29 mouse cellular contexts compared by ENCODE assay signal in the genomic region with DNA sequence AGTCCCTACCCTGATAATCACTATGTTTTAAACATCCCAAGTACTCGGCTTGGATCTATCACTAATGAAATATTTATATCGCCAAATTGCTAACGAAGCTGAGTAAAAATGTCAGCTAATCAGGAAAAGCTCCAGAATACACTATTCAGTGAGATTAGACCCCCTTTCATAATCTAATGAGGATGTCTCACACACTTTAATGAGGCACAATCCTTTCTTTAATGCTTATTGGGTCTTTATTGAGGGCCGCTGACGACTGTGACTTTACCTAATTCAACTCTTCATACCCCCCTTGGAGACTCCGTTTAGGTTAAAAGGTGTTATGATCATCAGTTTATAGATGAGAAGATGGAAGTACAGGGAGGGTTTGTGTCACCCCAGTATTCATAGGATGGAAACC.
DNase-seq lines count a peak whose midpoint lies in the region; ATAC-seq and TF ChIP-seq lines count a peak whose summit lies in the region.
"Had no signal": no experiment of that assay in that cellular context is flagged by ENCODE, and none has a peak within 500 bp of the region (broad histone marks: within the 10 kb centered on the region; RNA-seq: fewer than 3 reads in every experiment).

No protein-coding gene starts in this region.

- H3K27me3 ChIP-seq in forebrain, embryonic 15.5 days: no peaks in the 10 kb centered on the region
- H3K27me3 ChIP-seq in forebrain, embryonic 11.5 days (ENCODE audit: control insufficient read depth, insufficient read depth, low read length): no peaks in the 10 kb centered on the region
- no peaks in the 10 kb centered on the region for H3K27me3 ChIP-seq in E14TG2a.4 (ENCODE audit: insufficient read depth, low read length)
- no peaks in the 10 kb centered on the region for H3K27me3 ChIP-seq in ES-Bruce4 (ENCODE audit: control insufficient read depth, insufficient read depth, low read length, poor library complexity, severe bottlenecking)
- no peaks in the 10 kb centered on the region for H3K27me3 ChIP-seq in forebrain, postnatal 0 days (ENCODE audit: insufficient read depth, low read length)
- no peaks in the 10 kb centered on the region for H3K27me3 ChIP-seq in lung, postnatal 0 days (replicated peaks; ENCODE audit: insufficient read depth, low read length)
- H3K27me3 ChIP-seq: embryonic facial prominence, embryonic 13.5 days; heart, embryonic 13.5 days; Patski had no signal

- TF ChIP-seq POLR2A in ES-Bruce4 (IDR thresholded peaks at IDR 0.05; ENCODE audit: insufficient read depth, low read length): no peak

- no peak for TF ChIP-seq EP300 in ES-Bruce4 (IDR thresholded peaks at IDR 0.05; ENCODE audit: insufficient read depth, low read depth, low read length)
- TF ChIP-seq EP300 in lung, postnatal 0 days (IDR thresholded peaks at IDR 0.05): no peak

- no peak overlapping the region for H3K9ac ChIP-seq in forebrain, embryonic 15.5 days (replicated peaks)
- no peak overlapping the region for H3K9ac ChIP-seq in forebrain, embryonic 11.5 days (ENCODE audit: low read length)
- no peak overlapping the region for H3K9ac ChIP-seq in ES-Bruce4 (ENCODE audit: low read depth, poor library complexity, severe bottlenecking)
- no peak overlapping the region for H3K9ac ChIP-seq in forebrain, postnatal 0 days
- H3K9ac ChIP-seq in lung, postnatal 0 days (replicated peaks; ENCODE audit: low read depth): no peak overlapping the region
- H3K9ac ChIP-seq: embryonic facial prominence, embryonic 13.5 days; heart, embryonic 13.5 days; hindbrain, embryonic 14.5 days had no signal

- WGBS in forebrain, embryonic 15.5 days: 15% methylated on average over 6 of the region's 6 CpGs
- 30% methylated on average over 6 of the region's 6 CpGs for WGBS in forebrain, embryonic 11.5 days
- 20% methylated on average over 6 of the region's 6 CpGs for WGBS in forebrain, postnatal 0 days
- 82% methylated on average over 6 of the region's 6 CpGs for WGBS in lung, postnatal 0 days

- peak; percentile 41 for ATAC-seq in forebrain, embryonic 15.5 days (replicated peaks)
- no peak for ATAC-seq in forebrain, embryonic 11.5 days (replicated peaks; ENCODE audit: low FRiP score)
- peak; percentile 47; the same call in 1 of the 2 replicates for ATAC-seq in forebrain, postnatal 0 days
- no peak for ATAC-seq in lung, postnatal 0 days
- ATAC-seq: CD4-positive, CD25-positive, alpha-beta regulatory T cell, adult 4 months; hindbrain, postnatal 0 days; inflammation-experienced regulatory T-cells, adult 6 months; intestine, embryonic 16.5 days; Patski had no signal

- no peaks in the 10 kb centered on the region for H3K36me3 ChIP-seq in forebrain, embryonic 15.5 days
- no peaks in the 10 kb centered on the region for H3K36me3 ChIP-seq in forebrain, embryonic 11.5 days (ENCODE audit: control insufficient read depth, insufficient read depth, low read length)
- H3K36me3 ChIP-seq in E14TG2a.4 (ENCODE audit: insufficient read depth, low read length) (no peaks in the 10 kb centered on the region), ES-Bruce4 (ENCODE audit: control insufficient read depth, insufficient read depth, low read length, poor library complexity, severe bottlenecking) (no peaks in the 10 kb centered on the region)
- no peaks in the 10 kb centered on the region for H3K36me3 ChIP-seq in forebrain, postnatal 0 days (ENCODE audit: insufficient read depth)
- H3K36me3 ChIP-seq in lung, postnatal 0 days (ENCODE audit: insufficient read depth, low read length): no peaks in the 10 kb centered on the region
- H3K36me3 ChIP-seq: embryonic facial prominence, embryonic 10.5 days; embryonic facial prominence, embryonic 13.5 days; G1E; heart, embryonic 10.5 days; heart, embryonic 13.5 days had no signal

- H3K4me3 ChIP-seq in forebrain, embryonic 15.5 days: no peak overlapping the region
- H3K4me3 ChIP-seq in forebrain, embryonic 11.5 days (ENCODE audit: low read depth, low read length): no peak overlapping the region
- 0 out of 2 replicates have a peak overlapping the region, but pooled peaks have one; percentile 4 for H3K4me3 ChIP-seq in E14TG2a.4 (replicated peaks; ENCODE audit: low read length)
- no peak overlapping the region for H3K4me3 ChIP-seq in ES-Bruce4 (ENCODE audit: low read depth, low read length)
- H3K4me3 ChIP-seq in forebrain, postnatal 0 days (ENCODE audit: low read depth, low read length): no peak overlapping the region
- no peak overlapping the region for H3K4me3 ChIP-seq in lung, postnatal 0 days (ENCODE audit: low read depth, low read length)
- H3K4me3 ChIP-seq: embryonic facial prominence, embryonic 10.5 days; embryonic facial prominence, embryonic 13.5 days; erythroblast, embryonic 14.5 days; heart, adult 2 months; heart, embryonic 10.5 days; heart, embryonic 13.5 days had no signal

- peak overlapping the region; percentile 45; the same call in 1 of the 2 replicates for H3K27ac ChIP-seq in forebrain, embryonic 15.5 days (replicated peaks)
- no peak overlapping the region for H3K27ac ChIP-seq in forebrain, embryonic 11.5 days (ENCODE audit: low read depth, low read length)
- H3K27ac ChIP-seq in ES-Bruce4 (ENCODE audit: insufficient read depth, low read length): peak overlapping the region; percentile 51; the same call in 1 of the 2 replicates
- H3K27ac ChIP-seq in forebrain, postnatal 0 days (ENCODE audit: low read depth, low read length): no peak overlapping the region
- no peak overlapping the region for H3K27ac ChIP-seq in lung, postnatal 0 days (ENCODE audit: low read length)
- H3K27ac ChIP-seq: embryonic facial prominence, embryonic 10.5 days; embryonic facial prominence, embryonic 13.5 days; heart, adult 2 months; heart, embryonic 10.5 days; heart, embryonic 13.5 days; hindbrain, embryonic 14.5 days; hindbrain, postnatal 0 days had no signal

- H3K9me3 ChIP-seq in forebrain, embryonic 15.5 days: no peaks in the 10 kb centered on the region
- no peaks in the 10 kb centered on the region; the same call in 1 of the 2 replicates for H3K9me3 ChIP-seq in forebrain, embryonic 11.5 days (ENCODE audit: control insufficient read depth, low read length)
- peaks cover 41% of the 10 kb centered on the region for H3K9me3 ChIP-seq in E14TG2a.4 (ENCODE audit: low read length)
- peaks cover 9% of the 10 kb centered on the region for H3K9me3 ChIP-seq in ES-Bruce4 (replicated peaks; ENCODE audit: control insufficient read depth, insufficient read depth, low read length, poor library complexity, severe bottlenecking)
- no peaks in the 10 kb centered on the region for H3K9me3 ChIP-seq in forebrain, postnatal 0 days (ENCODE audit: low read length)
- H3K9me3 ChIP-seq in lung, postnatal 0 days (ENCODE audit: low read length): no peaks in the 10 kb centered on the region
- H3K9me3 ChIP-seq: embryonic facial prominence, embryonic 13.5 days; heart, embryonic 13.5 days had no signal

- no peak for DNase-seq in forebrain, embryonic 11.5 days (ENCODE audit: low spot score)
- no peak for DNase-seq in forebrain, postnatal 0 days
- no peak for DNase-seq in lung, postnatal 0 days (ENCODE audit: low spot score)
- DNase-seq: adrenal gland, postnatal 10 days; adrenal gland, postnatal 36 days; cerebellum, adult 11 months; cerebellum, adult 2 months; cerebellum, postnatal 10 days; cerebellum, postnatal 36 days; gastrocnemius, postnatal 25 days; heart, adult 2 months; heart, postnatal 14 days; heart, postnatal 4 days; kidney, adult 18-20 months had no signal

- no peak overlapping the region for H3K4me2 ChIP-seq in forebrain, embryonic 15.5 days (replicated peaks)
- no peak overlapping the region for H3K4me2 ChIP-seq in forebrain, embryonic 11.5 days (ENCODE audit: low read depth, low read length, severe bottlenecking)
- H3K4me2 ChIP-seq in forebrain, postnatal 0 days (ENCODE audit: low read depth): no peak overlapping the region
- no peak overlapping the region for H3K4me2 ChIP-seq in lung, postnatal 0 days (replicated peaks; ENCODE audit: low read depth, low read length)
- H3K4me2 ChIP-seq: embryonic facial prominence, embryonic 13.5 days; heart, embryonic 13.5 days; hindbrain, embryonic 14.5 days had no signal

- TF ChIP-seq CTCF in E14TG2a.4 (conservative IDR thresholded peaks at IDR 0.05; ENCODE audit: low read length) (no peak), ES-Bruce4 (IDR thresholded peaks at IDR 0.05; ENCODE audit: low read depth, low read length) (no peak)
- TF ChIP-seq CTCF in forebrain, postnatal 0 days (IDR thresholded peaks at IDR 0.05; ENCODE audit: low read depth): no peak
- no peak for TF ChIP-seq CTCF in lung, postnatal 0 days (IDR thresholded peaks at IDR 0.05)

- H3K4me1 ChIP-seq in forebrain, embryonic 15.5 days: peaks cover 14% of the 10 kb centered on the region
- H3K4me1 ChIP-seq in forebrain, embryonic 11.5 days (replicated peaks; ENCODE audit: control insufficient read depth, insufficient read depth, low read length): no peaks in the 10 kb centered on the region
- H3K4me1 ChIP-seq in E14TG2a.4 (replicated peaks; ENCODE audit: low read depth, low read length) (peaks cover 33% of the 10 kb centered on the region), ES-Bruce4 (ENCODE audit: control insufficient read depth, insufficient read depth, low read length) (peaks cover 4% of the 10 kb centered on the region)
- 0 out of 2 replicates have a peak, but pooled peaks cover under 1% of the 10 kb centered on the region for H3K4me1 ChIP-seq in forebrain, postnatal 0 days (ENCODE audit: insufficient read depth)
- no peaks in the 10 kb centered on the region for H3K4me1 ChIP-seq in lung, postnatal 0 days (ENCODE audit: insufficient read depth, low read depth, low read length)
- H3K4me1 ChIP-seq: heart, embryonic 10.5 days; heart, embryonic 13.5 days had no signal

Comparison
In these comparisons a context has a peak if more than half of its experiments do, and no peak if none do; other contexts are left out.
1. ATAC-seq: peak in forebrain, embryonic 15.5 days (single experiment) and forebrain, postnatal 0 days (single experiment); none in forebrain, embryonic 11.5 days (single experiment) and lung, postnatal 0 days (single experiment).
2. H3K27ac ChIP-seq: peak in forebrain, embryonic 15.5 days (single experiment) and ES-Bruce4 (single experiment); none in forebrain, embryonic 11.5 days (single experiment), forebrain, postnatal 0 days (single experiment) and lung, postnatal 0 days (single experiment).